Mouse (Mus musculus) cerebellum, adult 2 months (tissue): ENCODE results near the gene Prkd1. TPM values are rescaled to one million over a fixed set of nuclear protein-coding genes. Genes with fewer than 3 reads are reported as not detected.

Experiments
- DNase-seq, 2 experiments: peaks; one replicate each; pipeline ENCODE4 v3.0.0; 2021
- H3K27ac ChIP-seq: fragments of 200-500 bp; 2 replicates; pipeline ENCODE4 v1.5.1; 2012; ENCODE audit warnings: low read length, control low read depth, inconsistent platforms; ENCODE audit not compliant: insufficient read depth
- H3K27me3 ChIP-seq: fragments of 200-500 bp; 2 replicates; pipeline ENCODE4 v1.6.1; 2012; ENCODE audit warnings: inconsistent platforms, mild to moderate bottlenecking, low read length, moderate library complexity; ENCODE audit not compliant: control insufficient read depth, insufficient read depth
- H3K4me1 ChIP-seq: fragments of 200-500 bp; 2 replicates; pipeline ENCODE4 v1.6.1; 2011; ENCODE audit warnings: low read length; ENCODE audit not compliant: control insufficient read depth, insufficient read depth
- H3K4me3 ChIP-seq: fragments of 200-500 bp; replicated peaks from 2 replicates; pipeline ENCODE3; 2011; ENCODE audit warnings: mild to moderate bottlenecking, low read depth, low read length, control low read depth; ENCODE audit not compliant: insufficient read depth
- CTCF ChIP-seq: fragments of 200-500 bp; IDR thresholded peaks from 2 replicates; pipeline ENCODE4 v1.5.1; 2011; ENCODE audit warnings: low read depth, mild to moderate bottlenecking, control low read depth, low read length, moderate library complexity, borderline replicate concordance; ENCODE audit not compliant: insufficient read depth
- POLR2A ChIP-seq: fragments of 200-500 bp; IDR thresholded peaks from 2 replicates; pipeline ENCODE4 v1.6.1; 2011; ENCODE audit warnings: low read length, control low read depth, borderline replicate concordance; ENCODE audit not compliant: insufficient read depth
- WGBS: fragments of 180-500 bp; shearing (Covaris S2); methylation state at CpG from one replicate; pipeline ENCODE4 v1.1.7; 2018; 5-methylcytosine and 5-hydroxymethylcytosine counted together
- polyA plus RNA-seq: library from polyadenylated mRNA; depleted of rRNA; stranded (reverse); fragments of >200 nt; gene quantifications from 2 replicates; pipeline ENCODE4 v1.2.3, GENCODE M21; 2012

The Prkd1 gene
- polyA plus RNA-seq, 1 experiment = 5.4 TPM

DNA sequence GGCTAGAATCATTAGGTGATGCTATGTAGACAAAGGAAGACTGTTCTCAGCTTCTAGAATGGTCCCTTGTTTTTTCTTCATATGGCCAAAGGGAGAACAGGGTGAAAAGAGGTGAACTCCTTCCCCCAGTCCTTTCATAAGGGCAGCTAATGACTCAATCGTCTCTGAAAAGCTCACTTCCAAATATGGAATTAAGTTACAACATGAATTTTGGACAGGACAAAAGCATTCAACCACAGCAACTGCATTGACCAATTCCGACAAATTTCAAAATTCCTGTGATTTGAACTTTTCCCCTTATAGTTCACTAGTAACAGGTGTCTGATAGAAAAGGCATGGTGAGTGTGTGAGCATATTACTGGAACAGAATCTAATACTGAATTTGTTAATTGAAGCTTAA, 124.8 kb downstream of the Prkd1 start:
- no peak overlapping the region for H3K4me3 ChIP-seq
- no peak overlapping the region for H3K27ac ChIP-seq
- TF ChIP-seq POLR2A (no peak), CTCF (no peak)
- H3K4me1 ChIP-seq = no peaks in the 10 kb centered on the region
- 78% methylated on average over 2 of the region's 2 CpGs for WGBS
- DNase-seq = no peak
- H3K27me3 ChIP-seq = no peaks in the 10 kb centered on the region

DNA sequence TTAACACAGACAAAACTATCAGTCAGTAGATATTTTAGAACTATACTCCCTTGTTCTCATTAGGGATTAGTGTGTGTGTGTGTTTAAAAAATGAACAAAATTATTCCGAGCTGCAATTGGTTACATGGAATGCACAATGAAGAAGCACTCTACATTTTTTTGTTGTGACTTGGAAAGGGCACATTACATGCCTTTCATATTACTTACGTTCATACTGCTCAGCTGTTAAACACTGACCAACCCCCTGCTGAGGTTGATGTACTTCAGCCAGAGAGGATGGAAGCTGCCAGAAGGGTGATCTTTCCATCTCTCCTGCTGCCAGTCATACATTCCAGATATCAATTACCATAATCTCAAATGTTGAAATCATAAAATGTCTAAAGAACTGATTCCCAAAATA, 134.4 kb downstream of the Prkd1 start:
- TF ChIP-seq CTCF (no peak), POLR2A (no peak)
- Histone ChIP-seq H3K27ac (no peak overlapping the region), H3K4me1 (no peaks in the 10 kb centered on the region), H3K27me3 (no peaks in the 10 kb centered on the region), H3K4me3 (no peak overlapping the region)
- no peak for DNase-seq
- 17% methylated on average over 2 of the region's 2 CpGs for WGBS

DNA sequence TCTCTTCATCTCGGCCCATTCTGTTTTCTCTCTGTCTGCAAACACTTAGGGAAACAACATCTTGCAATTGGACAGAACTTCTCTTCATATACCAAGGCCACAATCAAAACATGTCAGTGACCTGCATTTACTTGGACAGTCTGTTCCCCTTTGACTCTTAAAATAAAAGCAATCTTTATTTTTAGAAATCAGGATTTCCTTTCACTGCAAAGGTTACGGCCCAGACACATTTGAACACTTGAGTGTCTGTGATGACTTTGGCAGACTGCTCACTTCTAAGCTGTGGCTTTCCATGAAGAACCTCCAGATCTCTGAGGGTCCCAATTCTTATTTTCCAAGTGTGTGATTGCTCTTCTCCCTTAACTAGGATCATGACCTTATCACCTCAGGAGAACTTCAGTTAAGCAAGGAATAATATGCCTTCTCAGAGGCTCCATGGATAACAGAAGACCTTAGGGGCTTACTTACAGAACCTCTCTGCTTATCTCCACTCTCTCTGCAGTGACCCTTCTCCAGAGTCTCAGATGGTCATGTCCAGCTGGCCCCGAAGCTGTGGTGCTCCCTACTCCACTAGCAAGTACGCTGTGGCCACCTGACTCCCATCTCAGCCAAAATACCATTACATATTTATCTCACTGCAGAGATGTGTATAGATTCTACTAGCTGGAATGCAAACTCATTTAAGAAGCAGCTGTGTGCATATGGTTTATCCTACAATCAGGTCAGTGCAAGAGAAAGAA, 137.2 kb downstream of the Prkd1 start:
- Histone ChIP-seq H3K4me1 (no peaks in the 10 kb centered on the region), H3K27ac (no peak overlapping the region), H3K4me3 (no peak overlapping the region), H3K27me3 (no peaks in the 10 kb centered on the region)
- WGBS = 88% methylated on average over 4 of the region's 4 CpGs
- no peak for TF ChIP-seq POLR2A
- TF ChIP-seq CTCF = no peak
- no peak for DNase-seq

DNA sequence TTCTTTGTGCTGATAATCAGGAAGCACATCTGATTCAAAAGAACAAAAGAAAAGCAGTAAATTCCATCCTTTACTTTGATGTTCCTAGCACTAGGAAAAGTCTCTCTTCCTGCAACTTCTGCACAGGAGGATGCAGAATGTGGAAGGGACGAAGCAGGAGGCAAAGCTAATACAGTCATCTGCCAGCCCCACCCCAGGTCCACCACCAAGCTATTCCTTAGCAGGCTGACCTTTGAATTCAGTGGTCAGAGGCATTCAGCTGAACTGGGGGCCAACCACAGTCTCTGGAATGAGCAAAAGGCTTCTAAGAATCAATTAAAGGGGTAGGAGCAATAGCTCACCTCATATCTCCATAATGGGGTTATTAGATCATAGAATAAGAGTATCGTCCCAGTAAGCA, 140.1 kb downstream of the Prkd1 start:
- no peak for DNase-seq
- Histone ChIP-seq H3K4me1 (no peaks in the 10 kb centered on the region), H3K27ac (no peak overlapping the region), H3K4me3 (no peak overlapping the region), H3K27me3 (no peaks in the 10 kb centered on the region; the same call in 1 of the 2 replicates)
- TF ChIP-seq POLR2A (no peak), CTCF (no peak)
- WGBS = 83% methylated on average over 2 of the region's 2 CpGs

GRCm38 (mm10) chr12:50499796-50500504, 148.9 kb downstream of the Prkd1 start:
- H3K27me3 ChIP-seq = no peaks in the 10 kb centered on the region; the same call in 1 of the 2 replicates
- H3K27ac ChIP-seq = no peak overlapping the region
- no peaks in the 10 kb centered on the region; the same call in 1 of the 2 replicates for H3K4me1 ChIP-seq
- no peak overlapping the region for H3K4me3 ChIP-seq
- TF ChIP-seq POLR2A (no peak), CTCF (no peak)
- WGBS = 89% methylated on average over 3 of the region's 3 CpGs
- no peak for DNase-seq

DNA sequence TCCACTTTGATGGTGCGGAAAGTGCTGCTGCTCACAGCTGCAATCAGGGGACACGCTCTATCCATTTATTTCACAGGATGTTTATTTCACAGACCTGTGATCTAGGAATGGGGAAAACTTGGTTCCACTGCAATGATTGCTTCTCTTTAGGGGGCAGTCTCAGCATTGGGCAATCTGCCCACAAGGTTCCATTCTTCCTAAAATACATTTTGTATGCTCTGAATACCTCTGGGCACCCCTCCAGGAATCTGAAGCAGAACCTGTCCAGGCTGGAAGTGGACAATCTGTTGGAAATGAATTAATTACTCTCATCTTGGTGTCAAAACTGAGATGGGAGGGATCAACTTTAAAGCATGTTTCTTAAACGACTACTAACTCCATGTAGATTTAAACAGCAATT, 152.9 kb downstream of the Prkd1 start:
- peak; percentile 5 to 37 for DNase-seq
- Histone ChIP-seq H3K27me3 (no peaks in the 10 kb centered on the region; the same call in 1 of the 2 replicates), H3K4me1 (no peaks in the 10 kb centered on the region; the same call in 1 of the 2 replicates), H3K4me3 (no peak overlapping the region), H3K27ac (no peak overlapping the region)
- no peak for TF ChIP-seq CTCF
- TF ChIP-seq POLR2A = no peak
- WGBS = 40% methylated on average over 3 of the region's 3 CpGs

GRCm38 (mm10) chr12:50479784-50480183, 169.1 kb downstream of the Prkd1 start:
- Histone ChIP-seq H3K27ac (no peak overlapping the region), H3K27me3 (no peaks in the 10 kb centered on the region), H3K4me1 (no peaks in the 10 kb centered on the region), H3K4me3 (no peak overlapping the region)
- TF ChIP-seq POLR2A (no peak), CTCF (no peak)
- no peak for DNase-seq
- WGBS = 29% methylated on average over 7 of the region's 7 CpGs

GRCm38 (mm10) chr12:50457151-50457550, 191.7 kb downstream of the Prkd1 start:
- no peak for DNase-seq
- no peaks in the 10 kb centered on the region for H3K4me1 ChIP-seq
- TF ChIP-seq POLR2A (no peak), CTCF (no peak)
- no peaks in the 10 kb centered on the region for H3K27me3 ChIP-seq
- H3K27ac ChIP-seq = no peak overlapping the region
- no peak overlapping the region for H3K4me3 ChIP-seq
- 37% methylated on average over 3 of the region's 3 CpGs for WGBS
